ENCODE assay signal across 21 mouse cellular contexts in genomic region chr3:25019972-25020371, GRCm38 (mm10).
DNase-seq lines count a peak whose midpoint lies in the region; ATAC-seq lines count a peak whose summit lies in the region.
"Had no signal": no experiment of that assay in that cellular context is flagged by ENCODE, and none has a peak within 500 bp of the region (broad histone marks: within the 10 kb centered on the region; RNA-seq: fewer than 3 reads in every experiment).

No protein-coding gene starts in this region.

- H3K4me1 ChIP-seq in heart, embryonic 12.5 days (replicated peaks): no peaks in the 10 kb centered on the region
- H3K4me1 ChIP-seq in midbrain, embryonic 13.5 days (replicated peaks): no peaks in the 10 kb centered on the region
- no peaks in the 10 kb centered on the region for H3K4me1 ChIP-seq in midbrain, embryonic 11.5 days (ENCODE audit: control insufficient read depth, insufficient read depth, low read length)
- H3K4me1 ChIP-seq in midbrain, embryonic 15.5 days: no peaks in the 10 kb centered on the region
- H3K4me1 ChIP-seq: heart, embryonic 10.5 days; limb, embryonic 10.5 days had no signal

- peak overlapping the region; percentile 10; the same call in 1 of the 2 replicates for H3K4me2 ChIP-seq in heart, embryonic 12.5 days
- H3K4me2 ChIP-seq in midbrain, embryonic 13.5 days (replicated peaks): no peak overlapping the region
- no peak overlapping the region for H3K4me2 ChIP-seq in midbrain, embryonic 11.5 days
- H3K4me2 ChIP-seq in midbrain, embryonic 15.5 days: no peak overlapping the region
- H3K4me2 ChIP-seq: liver, embryonic 11.5 days; lung, embryonic 14.5 days had no signal

- no peaks in the 10 kb centered on the region for H3K9me3 ChIP-seq in heart, embryonic 12.5 days (replicated peaks)
- no peaks in the 10 kb centered on the region for H3K9me3 ChIP-seq in midbrain, embryonic 13.5 days
- H3K9me3 ChIP-seq in midbrain, embryonic 11.5 days (ENCODE audit: control insufficient read depth, low read length): no peaks in the 10 kb centered on the region
- no peaks in the 10 kb centered on the region for H3K9me3 ChIP-seq in midbrain, embryonic 15.5 days
- H3K9me3 ChIP-seq: heart, embryonic 10.5 days; limb, embryonic 10.5 days had no signal

- no peak overlapping the region for H3K27ac ChIP-seq in heart, embryonic 12.5 days (ENCODE audit: poor library complexity, severe bottlenecking)
- H3K27ac ChIP-seq in midbrain, embryonic 13.5 days: no peak overlapping the region
- no peak overlapping the region for H3K27ac ChIP-seq in midbrain, embryonic 11.5 days (ENCODE audit: low read depth, low read length)
- no peak overlapping the region for H3K27ac ChIP-seq in midbrain, embryonic 15.5 days
- H3K27ac ChIP-seq: heart, embryonic 10.5 days; limb, embryonic 10.5 days had no signal

- H3K27me3 ChIP-seq in heart, embryonic 12.5 days (replicated peaks): no peaks in the 10 kb centered on the region
- no peaks in the 10 kb centered on the region for H3K27me3 ChIP-seq in midbrain, embryonic 13.5 days
- no peaks in the 10 kb centered on the region for H3K27me3 ChIP-seq in midbrain, embryonic 11.5 days (ENCODE audit: control insufficient read depth, insufficient read depth, low read length)
- no peaks in the 10 kb centered on the region for H3K27me3 ChIP-seq in midbrain, embryonic 15.5 days (replicated peaks)

- no peak for ATAC-seq in heart, embryonic 12.5 days (ENCODE audit: insufficient number of reproducible peaks, low FRiP score)
- peak; percentile 69 for ATAC-seq in midbrain, embryonic 13.5 days
- no peak for ATAC-seq in midbrain, embryonic 11.5 days (ENCODE audit: low FRiP score)
- peak; percentile 56 for ATAC-seq in midbrain, embryonic 15.5 days (replicated peaks)
- ATAC-seq: intestine, embryonic 16.5 days had no signal

- H3K36me3 ChIP-seq in heart, embryonic 12.5 days: no peaks in the 10 kb centered on the region
- H3K36me3 ChIP-seq in midbrain, embryonic 13.5 days: no peaks in the 10 kb centered on the region
- no peaks in the 10 kb centered on the region for H3K36me3 ChIP-seq in midbrain, embryonic 11.5 days (ENCODE audit: control insufficient read depth, insufficient read depth, low read length)
- no peaks in the 10 kb centered on the region for H3K36me3 ChIP-seq in midbrain, embryonic 15.5 days (replicated peaks)
- H3K36me3 ChIP-seq: heart, embryonic 10.5 days; limb, embryonic 10.5 days had no signal

- WGBS in heart, embryonic 12.5 days: 38% methylated on average over 5 of the region's 5 CpGs
- 70% methylated on average over 5 of the region's 5 CpGs for WGBS in midbrain, embryonic 13.5 days
- WGBS in midbrain, embryonic 11.5 days: 81% methylated on average over 5 of the region's 5 CpGs
- WGBS in midbrain, embryonic 15.5 days: 60% methylated on average over 5 of the region's 5 CpGs

- no peak overlapping the region for H3K9ac ChIP-seq in heart, embryonic 12.5 days
- no peak overlapping the region for H3K9ac ChIP-seq in midbrain, embryonic 13.5 days (replicated peaks)
- no peak overlapping the region for H3K9ac ChIP-seq in midbrain, embryonic 11.5 days (ENCODE audit: low read length)
- no peak overlapping the region for H3K9ac ChIP-seq in midbrain, embryonic 15.5 days
- H3K9ac ChIP-seq: lung, embryonic 14.5 days had no signal

- no peak overlapping the region for H3K4me3 ChIP-seq in heart, embryonic 12.5 days
- H3K4me3 ChIP-seq in midbrain, embryonic 13.5 days (replicated peaks): no peak overlapping the region
- no peak overlapping the region for H3K4me3 ChIP-seq in midbrain, embryonic 11.5 days (ENCODE audit: low read depth, low read length)
- no peak overlapping the region for H3K4me3 ChIP-seq in midbrain, embryonic 15.5 days
- H3K4me3 ChIP-seq: heart, embryonic 10.5 days; limb, embryonic 10.5 days had no signal

- no peak for DNase-seq in heart, adult 8-10 months (ENCODE audit: low spot score)
- DNase-seq in midbrain, embryonic 11.5 days (ENCODE audit: low spot score, missing footprints): no peak
- DNase-seq in retina, postnatal 1 day: peak; percentile 2
- no peak for DNase-seq in cerebellum, postnatal 10 days
- DNase-seq: adrenal gland, adult 8-10 months; B cell, adult 2 months; cerebellum, adult 11-12 months; cerebellum, postnatal 36 days; gastrocnemius, postnatal 36 days; heart, postnatal 36 days; layer of hippocampus, postnatal 36 days; lung, embryonic 14.5 days; lung, postnatal 4 days; right cerebral cortex, postnatal 14 days had no signal

Comparison
In these comparisons a context has a peak if more than half of its experiments do, and no peak if none do; other contexts are left out.
1. ATAC-seq: peak in midbrain, embryonic 13.5 days (single experiment) and midbrain, embryonic 15.5 days (single experiment); none in heart, embryonic 12.5 days (single experiment) and midbrain, embryonic 11.5 days (single experiment).